27 mouse cellular contexts compared by ENCODE assay signal in genomic region chr2:152878239-152878638, GRCm38 (mm10). TPM values are rescaled to one million over a fixed set of nuclear protein-coding genes. Genes with fewer than 3 reads are reported as not detected.
DNase-seq lines count a peak whose midpoint lies in the region; ATAC-seq and TF ChIP-seq lines count a peak whose summit lies in the region.
"Had no signal": no experiment of that assay in that cellular context is flagged by ENCODE, and none has a peak within 500 bp of the region (broad histone marks: within the 10 kb centered on the region; RNA-seq: fewer than 3 reads in every experiment).

No protein-coding gene starts in this region.

- no peaks in the 10 kb centered on the region for H3K27me3 ChIP-seq in embryonic facial prominence, embryonic 11.5 days (ENCODE audit: control insufficient read depth, insufficient read depth, low read length)
- H3K27me3 ChIP-seq in embryonic facial prominence, embryonic 10.5 days (replicated peaks; ENCODE audit: low read depth, poor library complexity, severe bottlenecking): no peaks in the 10 kb centered on the region
- no peaks in the 10 kb centered on the region for H3K27me3 ChIP-seq in MEL (ENCODE audit: control insufficient read depth in 1 of 2, insufficient read depth in 2 of 2, low read length in 2 of 2)
- H3K27me3 ChIP-seq in liver, embryonic 14.5 days (ENCODE audit: control insufficient read depth, insufficient read depth, low read length): no peaks in the 10 kb centered on the region
- H3K27me3 ChIP-seq: forebrain, embryonic 13.5 days; hindbrain, embryonic 12.5 days; hindbrain, embryonic 15.5 days; Patski had no signal

- H3K36me3 ChIP-seq in embryonic facial prominence, embryonic 11.5 days (replicated peaks; ENCODE audit: control insufficient read depth, insufficient read depth, low read depth, low read length): peaks cover 6% of the 10 kb centered on the region
- H3K36me3 ChIP-seq in embryonic facial prominence, embryonic 10.5 days (replicated peaks): peaks cover 99% of the 10 kb centered on the region
- peaks cover 0 to 55% of the 10 kb centered on the region in 2 experiments; a peak in 2 of 4 replicates for H3K36me3 ChIP-seq in MEL (ENCODE audit: control insufficient read depth in 1 of 2, insufficient read depth in 2 of 2, low read length in 2 of 2)
- peaks cover 94% of the 10 kb centered on the region for H3K36me3 ChIP-seq in liver, embryonic 14.5 days (replicated peaks; ENCODE audit: control insufficient read depth, insufficient read depth, low read depth)
- H3K36me3 ChIP-seq: hindbrain, embryonic 15.5 days had no signal

- peak; percentile 39 for DNase-seq in embryonic facial prominence, embryonic 11.5 days (ENCODE audit: low spot score)
- no peak for DNase-seq in embryonic facial prominence, embryonic 10.5 days (ENCODE audit: low spot score)
- DNase-seq in MEL (ENCODE audit: low read depth, low spot score): no peak
- peak; percentile 25 for DNase-seq in c-Kit-positive CD71-positive TER-119-negative erythroid progenitor cells, embryonic 14.5 days (ENCODE audit: low read depth)
- peak in 1 of 3 experiments; percentile 16 for DNase-seq in liver, embryonic 14.5 days (ENCODE audit: low read depth in 3 of 3, low spot score in 3 of 3)
- DNase-seq in urinary bladder, adult 18-20 months (ENCODE audit: low spot score in 2 of 2): no peak
- DNase-seq in gastrocnemius, postnatal 25 days: no peak
- no peak for DNase-seq in left cerebral cortex, adult 9 months (ENCODE audit: low spot score in 2 of 2)
- DNase-seq: adrenal gland, postnatal 10 days; adrenal gland, postnatal 36 days; B cell, adult 2 months; cerebellum, adult 11-12 months; cerebellum, adult 8-10 months; cerebellum, postnatal 10 days; cerebellum, postnatal 36 days; gastrocnemius, postnatal 10 days had no signal

- ATAC-seq in embryonic facial prominence, embryonic 11.5 days (replicated peaks; ENCODE audit: insufficient number of reproducible peaks, low FRiP score, low TSS enrichment, low read depth): no peak
- peak; percentile 63; the same call in 1 of the 2 replicates for ATAC-seq in liver, embryonic 14.5 days (ENCODE audit: insufficient read depth)
- ATAC-seq: forebrain, embryonic 13.5 days; forebrain, embryonic 16.5 days; Patski had no signal

- no peaks in the 10 kb centered on the region for H3K79me2 ChIP-seq in MEL (ENCODE audit: control insufficient read depth, insufficient read depth, low read length, poor library complexity)

- no peak for TF ChIP-seq POLR2A in MEL (IDR thresholded peaks at IDR 0.05; ENCODE audit: control insufficient read depth in 1 of 2, insufficient read depth in 1 of 2, low read depth in 1 of 2, low read length in 2 of 2, poor library complexity in 1 of 2)

- no peak overlapping the region for H3K9ac ChIP-seq in embryonic facial prominence, embryonic 11.5 days (replicated peaks; ENCODE audit: low read length)
- H3K9ac ChIP-seq in MEL (ENCODE audit: control insufficient read depth, low read depth, low read length, poor library complexity, severe bottlenecking): no peak overlapping the region
- no peak overlapping the region for H3K9ac ChIP-seq in liver, embryonic 14.5 days (replicated peaks)
- H3K9ac ChIP-seq: forebrain, embryonic 13.5 days; hindbrain, embryonic 12.5 days; hindbrain, embryonic 15.5 days had no signal

- no peak for TF ChIP-seq EP300 in MEL (IDR thresholded peaks at IDR 0.05; ENCODE audit: low read depth in 1 of 2, low read length in 2 of 2)
- no peak for TF ChIP-seq EP300 in liver, embryonic 14.5 days (IDR thresholded peaks at IDR 0.05; ENCODE audit: low read depth)

- no peaks in the 10 kb centered on the region for H3K9me3 ChIP-seq in embryonic facial prominence, embryonic 11.5 days (replicated peaks; ENCODE audit: control insufficient read depth, low read length)
- H3K9me3 ChIP-seq in embryonic facial prominence, embryonic 10.5 days: no peaks in the 10 kb centered on the region
- no peaks in the 10 kb centered on the region for H3K9me3 ChIP-seq in MEL (replicated peaks; ENCODE audit: insufficient read depth, low read length)
- H3K9me3 ChIP-seq in liver, embryonic 14.5 days (ENCODE audit: control insufficient read depth, low read length): no peaks in the 10 kb centered on the region
- H3K9me3 ChIP-seq: forebrain, embryonic 10.5 days; forebrain, embryonic 13.5 days; hindbrain, embryonic 12.5 days; hindbrain, embryonic 15.5 days had no signal

- H3K27ac ChIP-seq in embryonic facial prominence, embryonic 11.5 days (replicated peaks; ENCODE audit: low read depth, low read length): no peak overlapping the region
- H3K27ac ChIP-seq in embryonic facial prominence, embryonic 10.5 days (replicated peaks): no peak overlapping the region
- no peak overlapping the region for H3K27ac ChIP-seq in MEL (ENCODE audit: control insufficient read depth, low read depth, low read length)
- H3K27ac ChIP-seq in liver, embryonic 14.5 days: no peak overlapping the region
- H3K27ac ChIP-seq: forebrain, embryonic 10.5 days; forebrain, embryonic 13.5 days; hindbrain, embryonic 12.5 days; hindbrain, embryonic 15.5 days had no signal

- H3K4me3 ChIP-seq in embryonic facial prominence, embryonic 11.5 days (ENCODE audit: low read depth, low read length): no peak overlapping the region
- H3K4me3 ChIP-seq in embryonic facial prominence, embryonic 10.5 days: no peak overlapping the region
- H3K4me3 ChIP-seq in MEL (ENCODE audit: control insufficient read depth in 1 of 2, insufficient read depth in 1 of 2, low read depth in 2 of 2, low read length in 2 of 2): no peak overlapping the region
- no peak overlapping the region for H3K4me3 ChIP-seq in liver, embryonic 14.5 days (ENCODE audit: insufficient read depth in 1 of 2, low read depth in 2 of 2, low read length in 2 of 2)
- H3K4me3 ChIP-seq: forebrain, embryonic 10.5 days; forebrain, embryonic 13.5 days; hindbrain, embryonic 12.5 days; hindbrain, embryonic 15.5 days had no signal

- H3K4me1 ChIP-seq in embryonic facial prominence, embryonic 11.5 days (ENCODE audit: control insufficient read depth, insufficient read depth, low read length): no peaks in the 10 kb centered on the region
- peaks cover 4% of the 10 kb centered on the region; the same call in 1 of the 2 replicates for H3K4me1 ChIP-seq in embryonic facial prominence, embryonic 10.5 days
- H3K4me1 ChIP-seq in MEL (ENCODE audit: control insufficient read depth in 1 of 2, insufficient read depth in 2 of 2, low read length in 2 of 2): no peaks in the 10 kb centered on the region
- H3K4me1 ChIP-seq in liver, embryonic 14.5 days (replicated peaks; ENCODE audit: control insufficient read depth in 2 of 2, insufficient read depth in 2 of 2, low read length in 1 of 2): no peaks in the 10 kb centered on the region
- H3K4me1 ChIP-seq: forebrain, embryonic 10.5 days; forebrain, embryonic 13.5 days; hindbrain, embryonic 12.5 days; hindbrain, embryonic 15.5 days had no signal

- WGBS in embryonic facial prominence, embryonic 11.5 days: 78% methylated on average over 3 of the region's 3 CpGs
- 79% methylated on average over 3 of the region's 3 CpGs for WGBS in embryonic facial prominence, embryonic 10.5 days
- 66% methylated on average over 3 of the region's 3 CpGs for WGBS in liver, embryonic 14.5 days (ENCODE audit: insufficient replicate concordance)

- no peak overlapping the region for H3K4me2 ChIP-seq in embryonic facial prominence, embryonic 11.5 days (ENCODE audit: low read depth, low read length)
- no peak overlapping the region for H3K4me2 ChIP-seq in liver, embryonic 14.5 days (ENCODE audit: low read depth)
- H3K4me2 ChIP-seq: forebrain, embryonic 13.5 days; heart, embryonic 11.5 days; hindbrain, embryonic 12.5 days; hindbrain, embryonic 15.5 days had no signal

- no peak for TF ChIP-seq RAD21 in MEL (IDR thresholded peaks at IDR 0.05; ENCODE audit: low read depth, low read length)

- no peak for TF ChIP-seq CTCF in MEL (IDR thresholded peaks at IDR 0.05 in 2 of 3, conservative IDR thresholded peaks at IDR 0.05 in 1 of 3; ENCODE audit: control insufficient read depth in 1 of 3, insufficient read depth in 1 of 3, low read depth in 2 of 3, low read length in 3 of 3, poor library complexity in 1 of 3, severe bottlenecking in 1 of 3)
- no peak for TF ChIP-seq CTCF in liver, embryonic 14.5 days (IDR thresholded peaks at IDR 0.05; ENCODE audit: low read depth)

RNA-seq across cellular contexts. Expression of gene Tpx2, which starts 30.5 kb away (rescaled TPM):
- 170 and 190 TPM in 2 replicates for polyA plus RNA-seq in embryonic facial prominence, embryonic 11.5 days (2014; fragmentation: Nextera tagmentation; extraction: Ambion mirVana)
- 144 and 151 TPM in 2 replicates for polyA plus RNA-seq in embryonic facial prominence, embryonic 10.5 days (2016; fragmentation: Nextera tagmentation; extraction: Ambion mirVana)
- 59.3 and 68.3 TPM in 2 replicates for total RNA-seq in MEL (2012; rRNA removed)
- polyA plus RNA-seq in MEL (2012; ENCODE audit: insufficient read depth in 1 of 2, insufficient read length in 2 of 2, low read depth in 1 of 2, low replicate concordance in 2 of 2, missing spikeins in 1 of 2): 100 to 1,000 TPM in 1 of 2 experiments, not detected in 1; 131 TPM
- 25.1 and 47.1 TPM in 2 replicates for polyA plus RNA-seq in liver, embryonic 14.5 days (2012; rRNA removed)
- polyA plus RNA-seq in liver, embryonic 14.5 days (2014; fragmentation: Nextera tagmentation; extraction: Ambion mirVana): 80.9 and 82.6 TPM in 2 replicates
- total RNA-seq in gastrocnemius, postnatal 25 days (2021): 1 to 10 TPM in 1 of 2 experiments, under 1 TPM in 1; 0.92 to 1.5 TPM

RNA-seq across cellular contexts. Expression of gene Mylk2, which starts 32.9 kb away (rescaled TPM):
- polyA plus RNA-seq in embryonic facial prominence, embryonic 11.5 days (2014; fragmentation: Nextera tagmentation; extraction: Ambion mirVana): 0.08 TPM in 1 of 2 replicates, not detected in the other
- polyA plus RNA-seq in embryonic facial prominence, embryonic 10.5 days (2016; fragmentation: Nextera tagmentation; extraction: Ambion mirVana): 0.05 TPM in 1 of 2 replicates, not detected in the other
- not detected in 2 replicates for total RNA-seq in MEL (2012; rRNA removed)
- polyA plus RNA-seq in MEL (2012; ENCODE audit: insufficient read depth in 1 of 2, insufficient read length in 2 of 2, low read depth in 1 of 2, low replicate concordance in 2 of 2, missing spikeins in 1 of 2): not detected
- polyA plus RNA-seq in liver, embryonic 14.5 days (2012; rRNA removed): 0.02 TPM in 1 of 2 replicates, not detected in the other
- not detected in 2 replicates for polyA plus RNA-seq in liver, embryonic 14.5 days (2014; fragmentation: Nextera tagmentation; extraction: Ambion mirVana)
- 100 to 1,000 TPM; 290 to 471 TPM for total RNA-seq in gastrocnemius, postnatal 25 days (2021)
- total RNA-seq: adrenal gland, adult 18-20 months; adrenal gland, postnatal 36 days; hematopoietic stem cell, adult 5-6 weeks had no signal
- polyA plus RNA-seq: cortical plate, adult 2 months; forebrain, embryonic 13.5 days; forebrain, embryonic 16.5 days; heart, embryonic 11.5 days; heart, embryonic 14.5 days; hindbrain, embryonic 12.5 days had no signal

RNA-seq across cellular contexts. Expression of gene Bcl2l1, which starts 46.7 kb away (rescaled TPM):
- polyA plus RNA-seq in embryonic facial prominence, embryonic 11.5 days (2014; fragmentation: Nextera tagmentation; extraction: Ambion mirVana): 100 and 107 TPM in 2 replicates
- polyA plus RNA-seq in embryonic facial prominence, embryonic 10.5 days (2016; fragmentation: Nextera tagmentation; extraction: Ambion mirVana): 102 and 106 TPM in 2 replicates
- total RNA-seq in MEL (2012; rRNA removed): 4.8 and 6.5 TPM in 2 replicates
- 10 to 100 TPM in 1 of 2 experiments, not detected in 1; 23.9 TPM for polyA plus RNA-seq in MEL (2012; ENCODE audit: insufficient read depth in 1 of 2, insufficient read length in 2 of 2, low read depth in 1 of 2, low replicate concordance in 2 of 2, missing spikeins in 1 of 2)
- 72.2 and 81.6 TPM in 2 replicates for polyA plus RNA-seq in liver, embryonic 14.5 days (2012; rRNA removed)
- polyA plus RNA-seq in liver, embryonic 14.5 days (2014; fragmentation: Nextera tagmentation; extraction: Ambion mirVana): 172 and 186 TPM in 2 replicates
- total RNA-seq in gastrocnemius, postnatal 25 days (2021): 10 to 100 TPM; 13.8 to 16.4 TPM

RNA-seq across cellular contexts. Expression of gene Foxs1, which starts 54.8 kb away (rescaled TPM):
- 0.74 and 0.79 TPM in 2 replicates for polyA plus RNA-seq in embryonic facial prominence, embryonic 11.5 days (2014; fragmentation: Nextera tagmentation; extraction: Ambion mirVana)
- polyA plus RNA-seq in embryonic facial prominence, embryonic 10.5 days (2016; fragmentation: Nextera tagmentation; extraction: Ambion mirVana): 0.45 and 0.72 TPM in 2 replicates
- total RNA-seq in MEL (2012; rRNA removed): not detected in 2 replicates
- not detected for polyA plus RNA-seq in MEL (2012; ENCODE audit: insufficient read depth in 1 of 2, insufficient read length in 2 of 2, low read depth in 1 of 2, low replicate concordance in 2 of 2, missing spikeins in 1 of 2)
- polyA plus RNA-seq in liver, embryonic 14.5 days (2012; rRNA removed): 0.08 and 0.18 TPM in 2 replicates
- polyA plus RNA-seq in liver, embryonic 14.5 days (2014; fragmentation: Nextera tagmentation; extraction: Ambion mirVana): 0.08 and 0.10 TPM in 2 replicates
- total RNA-seq in gastrocnemius, postnatal 25 days (2021): 1 to 10 TPM; 1.8 to 2.4 TPM
- total RNA-seq: hematopoietic stem cell, adult 5-6 weeks had no signal

Comparison
In these comparisons a context has a peak if more than half of its experiments do, and no peak if none do; other contexts are left out.
1. DNase-seq: peak in embryonic facial prominence, embryonic 11.5 days (single experiment) and c-Kit-positive CD71-positive TER-119-negative erythroid progenitor cells, embryonic 14.5 days (single experiment); none in embryonic facial prominence, embryonic 10.5 days (single experiment), MEL (single experiment), urinary bladder, adult 18-20 months (0 of 2), gastrocnemius, postnatal 25 days (single experiment) and left cerebral cortex, adult 9 months (0 of 2).